In genomic region chr7:79892576-79893428, GRCm38 (mm10) we compare ENCODE assay signal across 22 mouse cellular contexts. TPM values are rescaled to one million over a fixed set of nuclear protein-coding genes. Genes with fewer than 3 reads are reported as not detected.
DNase-seq lines count a peak whose midpoint lies in the region; ATAC-seq and TF ChIP-seq lines count a peak whose summit lies in the region.
"Had no signal": no experiment of that assay in that cellular context is flagged by ENCODE, and none has a peak within 500 bp of the region (broad histone marks: within the 10 kb centered on the region; RNA-seq: fewer than 3 reads in every experiment).

No protein-coding gene starts in this region.

- peak overlapping the region; percentile 40 for H3K27ac ChIP-seq in gastrocnemius, adult 2 months
- H3K27ac ChIP-seq in kidney, embryonic 15.5 days: peak overlapping the region; percentile 62
- H3K27ac ChIP-seq in MEL (ENCODE audit: control insufficient read depth, low read depth, low read length): no peak overlapping the region
- peak overlapping the region; percentile 56 for H3K27ac ChIP-seq in intestine, embryonic 15.5 days
- H3K27ac ChIP-seq: forebrain, embryonic 13.5 days; hindbrain, embryonic 12.5 days; midbrain, embryonic 10.5 days had no signal

- no peak for TF ChIP-seq POLR2A in MEL (IDR thresholded peaks at IDR 0.05; ENCODE audit: control insufficient read depth in 1 of 2, insufficient read depth in 1 of 2, low read depth in 1 of 2, low read length in 2 of 2, poor library complexity in 1 of 2)

- ATAC-seq in kidney, embryonic 15.5 days (replicated peaks; ENCODE audit: low FRiP score): no peak
- ATAC-seq in intestine, embryonic 15.5 days: peak; percentile 63
- ATAC-seq: forebrain, embryonic 13.5 days; liver, postnatal 0 days had no signal

- peaks cover 34% of the 10 kb centered on the region for H3K36me3 ChIP-seq in kidney, embryonic 15.5 days
- H3K36me3 ChIP-seq in MEL (ENCODE audit: control insufficient read depth in 1 of 2, insufficient read depth in 2 of 2, low read length in 2 of 2): no peaks in the 10 kb centered on the region; a peak in 1 of 4 replicates
- H3K36me3 ChIP-seq in intestine, embryonic 15.5 days: peaks cover 6% of the 10 kb centered on the region; the same call in 1 of the 2 replicates

- peaks cover 29% of the 10 kb centered on the region for H3K4me1 ChIP-seq in kidney, embryonic 15.5 days
- H3K4me1 ChIP-seq in MEL (ENCODE audit: control insufficient read depth in 1 of 2, insufficient read depth in 2 of 2, low read length in 2 of 2): peaks cover 0 to 4% of the 10 kb centered on the region in 2 experiments; a peak in 1 of 4 replicates
- H3K4me1 ChIP-seq in intestine, embryonic 15.5 days (replicated peaks): 0 out of 2 replicates have a peak, but pooled peaks cover 5% of the 10 kb centered on the region
- H3K4me1 ChIP-seq: forebrain, embryonic 13.5 days; hindbrain, embryonic 12.5 days; midbrain, embryonic 10.5 days had no signal

- no peaks in the 10 kb centered on the region for H3K9me3 ChIP-seq in kidney, embryonic 15.5 days (replicated peaks)
- no peaks in the 10 kb centered on the region for H3K9me3 ChIP-seq in MEL (replicated peaks; ENCODE audit: insufficient read depth, low read length)
- H3K9me3 ChIP-seq in intestine, embryonic 15.5 days: no peaks in the 10 kb centered on the region
- H3K9me3 ChIP-seq: forebrain, embryonic 13.5 days; hindbrain, embryonic 12.5 days; midbrain, embryonic 10.5 days had no signal

- no peaks in the 10 kb centered on the region for H3K79me2 ChIP-seq in MEL (ENCODE audit: control insufficient read depth, insufficient read depth, low read length, poor library complexity)

- no peak overlapping the region for H3K9ac ChIP-seq in kidney, embryonic 15.5 days
- H3K9ac ChIP-seq in MEL (ENCODE audit: control insufficient read depth, low read depth, low read length, poor library complexity, severe bottlenecking): no peak overlapping the region
- H3K9ac ChIP-seq in intestine, embryonic 15.5 days: no peak overlapping the region
- H3K9ac ChIP-seq: forebrain, embryonic 13.5 days; hindbrain, embryonic 12.5 days; liver, postnatal 0 days had no signal

- no peak for DNase-seq in gastrocnemius, adult 2 months
- DNase-seq in gastrocnemius, postnatal 36 days: no peak
- DNase-seq in kidney, postnatal 36 days: no peak
- peak; percentile 45 for DNase-seq in MEL (ENCODE audit: low read depth, low spot score)
- DNase-seq in adrenal gland, postnatal 25 days: no peak
- DNase-seq in gastrocnemius, postnatal 4 days (ENCODE audit: low spot score in 2 of 2): no peak
- DNase-seq: adrenal gland, postnatal 10 days; cerebellum, adult 11 months; cerebellum, postnatal 10 days; embryo, embryonic 11 days; gastrocnemius, postnatal 14 days; kidney, postnatal 14 days; liver, postnatal 0 days; lung, postnatal 36 days; right cerebral cortex, postnatal 14 days; thymus, postnatal 25 days had no signal

- no peaks in the 10 kb centered on the region for H3K27me3 ChIP-seq in kidney, embryonic 15.5 days
- no peaks in the 10 kb centered on the region for H3K27me3 ChIP-seq in MEL (ENCODE audit: control insufficient read depth in 1 of 2, insufficient read depth in 2 of 2, low read length in 2 of 2)
- no peaks in the 10 kb centered on the region for H3K27me3 ChIP-seq in intestine, embryonic 15.5 days (replicated peaks)
- H3K27me3 ChIP-seq: forebrain, embryonic 13.5 days; hindbrain, embryonic 12.5 days had no signal

- H3K4me2 ChIP-seq in kidney, embryonic 15.5 days: no peak overlapping the region
- H3K4me2 ChIP-seq in intestine, embryonic 15.5 days (replicated peaks): no peak overlapping the region
- H3K4me2 ChIP-seq: forebrain, embryonic 13.5 days; hindbrain, embryonic 12.5 days had no signal

- intact Hi-C loops in gastrocnemius, adult 2 months (cut with DNase I): no loop called here
- intact Hi-C loops in gastrocnemius, postnatal 36 days (cut with DNase I): no loop called here

- no peak for TF ChIP-seq EP300 in MEL (IDR thresholded peaks at IDR 0.05; ENCODE audit: low read depth in 1 of 2, low read length in 2 of 2)

- 64% methylated on average over 6 of the region's 6 CpGs for WGBS in kidney, embryonic 15.5 days
- WGBS in intestine, embryonic 15.5 days: 60% methylated on average over 6 of the region's 6 CpGs

- no peak for TF ChIP-seq RAD21 in MEL (IDR thresholded peaks at IDR 0.05; ENCODE audit: low read depth, low read length)

- TF ChIP-seq CTCF in gastrocnemius, adult 2 months (IDR thresholded peaks at IDR 0.05): no peak
- no peak for TF ChIP-seq CTCF in MEL (IDR thresholded peaks at IDR 0.05 in 2 of 3, conservative IDR thresholded peaks at IDR 0.05 in 1 of 3; ENCODE audit: control insufficient read depth in 1 of 3, insufficient read depth in 1 of 3, low read depth in 2 of 3, low read length in 3 of 3, poor library complexity in 1 of 3, severe bottlenecking in 1 of 3)

- no peak overlapping the region for H3K4me3 ChIP-seq in gastrocnemius, adult 2 months
- no peak overlapping the region for H3K4me3 ChIP-seq in kidney, embryonic 15.5 days (replicated peaks)
- no peak overlapping the region for H3K4me3 ChIP-seq in MEL (ENCODE audit: control insufficient read depth in 1 of 2, insufficient read depth in 1 of 2, low read depth in 2 of 2, low read length in 2 of 2)
- H3K4me3 ChIP-seq in intestine, embryonic 15.5 days (replicated peaks): no peak overlapping the region
- H3K4me3 ChIP-seq: forebrain, embryonic 13.5 days; hindbrain, embryonic 12.5 days; midbrain, embryonic 10.5 days had no signal

TF ChIP-seq in MEL, 35 proteins besides CTCF, POLR2A, EP300 and RAD21:
- no peak for TF ChIP-seq MEF2A (IDR thresholded peaks at IDR 0.05; ENCODE audit: extremely low read depth, insufficient replicate concordance, low read depth, low read length, poor library complexity, severe bottlenecking)
- TF ChIP-seq MAFK (IDR thresholded peaks at IDR 0.05; ENCODE audit: borderline replicate concordance, low read depth, low read length): no peak
- no peak for TF ChIP-seq RCOR1 (IDR thresholded peaks at IDR 0.05; ENCODE audit: low read depth, low read length)
- TF ChIP-seq BHLHE40 (IDR thresholded peaks at IDR 0.05; ENCODE audit: borderline replicate concordance, low read depth, low read length): no peak
- 0 out of 2 replicates have a peak, but pooled peaks have one; percentile 23 for TF ChIP-seq HCFC1 (IDR thresholded peaks at IDR 0.05; ENCODE audit: low read depth, low read length)
- peak; percentile 94 for TF ChIP-seq JUND (IDR thresholded peaks at IDR 0.05; ENCODE audit: low read depth, low read length)
- TF ChIP-seq USF1 (IDR thresholded peaks at IDR 0.05; ENCODE audit: low read depth, low read length): no peak
- no peak for TF ChIP-seq SMC3 (IDR thresholded peaks at IDR 0.05; ENCODE audit: low read depth, low read length)
- TF ChIP-seq POLR2AphosphoS5 (IDR thresholded peaks at IDR 0.05; ENCODE audit: borderline replicate concordance, low read depth, low read length): no peak
- TF ChIP-seq USF2 (IDR thresholded peaks at IDR 0.05; ENCODE audit: borderline replicate concordance in 1 of 2, insufficient read depth in 1 of 2, low read depth in 1 of 2, low read length in 2 of 2): no peak
- TF ChIP-seq GATA1 (IDR thresholded peaks at IDR 0.05; ENCODE audit: low read depth, low read length): no peak
- no peak for TF ChIP-seq CHD2 (IDR thresholded peaks at IDR 0.05; ENCODE audit: low read length)
- no peak for TF ChIP-seq CHD1 (IDR thresholded peaks at IDR 0.05; ENCODE audit: low read depth, low read length)

RNA-seq across cellular contexts. Expression of gene Ap3s2, which starts 27.6 kb away (rescaled TPM):
- total RNA-seq in gastrocnemius, adult 2 months (2021): 10 to 100 TPM; 17.1 to 19.0 TPM
- total RNA-seq in gastrocnemius, postnatal 36 days (2021): 10 to 100 TPM; 16.0 to 17.9 TPM
- polyA plus RNA-seq in kidney, embryonic 15.5 days (2015; fragmentation: Nextera tagmentation; extraction: Ambion mirVana): 36.6 and 43.2 TPM in 2 replicates
- 8.3 and 8.6 TPM in 2 replicates for total RNA-seq in MEL (2012; rRNA removed)
- polyA plus RNA-seq in MEL (2012; ENCODE audit: insufficient read depth in 1 of 2, insufficient read length in 2 of 2, low read depth in 1 of 2, low replicate concordance in 2 of 2, missing spikeins in 1 of 2): 10 to 100 TPM; 18.2 to 91.2 TPM
- polyA plus RNA-seq in intestine, embryonic 15.5 days (2015; fragmentation: Nextera tagmentation; extraction: Ambion mirVana): 27.6 and 36.8 TPM in 2 replicates
- 23.8 and 34.0 TPM in 2 replicates for total RNA-seq in adrenal gland, postnatal 25 days (2021)
- 10 to 100 TPM; 20.2 to 22.7 TPM for total RNA-seq in gastrocnemius, postnatal 4 days (2021)

RNA-seq across cellular contexts. Expression of gene Anpep, which starts 31.9 kb away (rescaled TPM):
- total RNA-seq in gastrocnemius, adult 2 months (2021): 1 to 10 TPM; 4.1 to 7.2 TPM
- 1 to 10 TPM; 3.6 to 4.8 TPM for total RNA-seq in gastrocnemius, postnatal 36 days (2021)
- 72.4 and 81.7 TPM in 2 replicates for polyA plus RNA-seq in kidney, embryonic 15.5 days (2015; fragmentation: Nextera tagmentation; extraction: Ambion mirVana)
- total RNA-seq in MEL (2012; rRNA removed): 7.6 and 11.2 TPM in 2 replicates
- 10 to 100 TPM; 40.2 to 77.2 TPM for polyA plus RNA-seq in MEL (2012; ENCODE audit: insufficient read depth in 1 of 2, insufficient read length in 2 of 2, low read depth in 1 of 2, low replicate concordance in 2 of 2, missing spikeins in 1 of 2)
- polyA plus RNA-seq in intestine, embryonic 15.5 days (2015; fragmentation: Nextera tagmentation; extraction: Ambion mirVana): 161 and 174 TPM in 2 replicates
- total RNA-seq in adrenal gland, postnatal 25 days (2021): 4.1 and 6.0 TPM in 2 replicates
- 10 to 100 TPM; 26.4 to 28.8 TPM for total RNA-seq in gastrocnemius, postnatal 4 days (2021)
- total RNA-seq: neutrophil, adult 5-6 weeks had no signal

RNA-seq across cellular contexts. Expression of gene Arpin, which starts 42.4 kb away (rescaled TPM):
- total RNA-seq in gastrocnemius, adult 2 months (2021): 1 to 10 TPM; 2.7 to 3.3 TPM
- 1 to 10 TPM; 2.8 to 3.5 TPM for total RNA-seq in gastrocnemius, postnatal 36 days (2021)
- polyA plus RNA-seq in kidney, embryonic 15.5 days (2015; fragmentation: Nextera tagmentation; extraction: Ambion mirVana): 30.5 and 30.7 TPM in 2 replicates
- not detected in 2 replicates for total RNA-seq in MEL (2012; rRNA removed)
- not detected for polyA plus RNA-seq in MEL (2012; ENCODE audit: insufficient read depth in 1 of 2, insufficient read length in 2 of 2, low read depth in 1 of 2, low replicate concordance in 2 of 2, missing spikeins in 1 of 2)
- 49.7 and 52.7 TPM in 2 replicates for polyA plus RNA-seq in intestine, embryonic 15.5 days (2015; fragmentation: Nextera tagmentation; extraction: Ambion mirVana)
- total RNA-seq in adrenal gland, postnatal 25 days (2021): 16.1 and 23.5 TPM in 2 replicates
- total RNA-seq in gastrocnemius, postnatal 4 days (2021): 10 to 100 TPM; 13.1 to 13.7 TPM
- total RNA-seq: neutrophil, adult 5-6 weeks had no signal
